Mouse (Mus musculus) CH12.LX (cell line): ENCODE measurements around the gene Spata2l. TPM values are rescaled to one million over a fixed set of nuclear protein-coding genes. Genes with fewer than 3 reads are reported as not detected.

Source experiments
- DNase-seq: peaks from one replicate; pipeline ENCODE4 v3.0.0-alpha.2; 2013; ENCODE audit errors: extremely low read depth
- H3K27ac ChIP-seq: 2 replicates; pipeline ENCODE4 v1.5.1; 2012; ENCODE audit warnings: low read depth, mild to moderate bottlenecking, control low read depth, moderate library complexity; ENCODE audit not compliant: insufficient read depth
- H3K27me3 ChIP-seq: replicated peaks from 2 replicates; pipeline ENCODE3; 2012; ENCODE audit warnings: inconsistent platforms
- H3K36me3 ChIP-seq, 2 experiments: replicated peaks in 1 of 2; 2 replicates each; pipeline versions ENCODE3 to v1.6.1; 2012; ENCODE audit warnings: inconsistent platforms in 1 of 2, low read length in 1 of 2, mild to moderate bottlenecking in 1 of 2, mixed read lengths in 1 of 2, moderate library complexity in 1 of 2; ENCODE audit not compliant: control insufficient read depth in 1 of 2, insufficient read depth in 1 of 2
- H3K4me1 ChIP-seq, 2 experiments: 2 replicates each; pipeline ENCODE4 v1.6.1; 2012; ENCODE audit warnings: inconsistent platforms in 1 of 2, moderate library complexity in 1 of 2; ENCODE audit not compliant: insufficient read depth in 2 of 2, control insufficient read depth in 1 of 2
- H3K4me2 ChIP-seq: 2 replicates; pipeline ENCODE4 v1.6.1; 2012; ENCODE audit warnings: low read depth, mild to moderate bottlenecking, control low read depth; ENCODE audit not compliant: poor library complexity, insufficient read depth, severe bottlenecking
- H3K4me3 ChIP-seq, 3 experiments: fragments of 150-350 bp in 1 of 3; sonication (generic) in 1 of 3; replicated peaks in 1 of 3; 2 replicates each; pipeline versions ENCODE3 to v1.5.1; 2011 to 2012; ENCODE audit warnings: low read depth in 2 of 3, low read length in 2 of 3, mild to moderate bottlenecking in 2 of 3, moderate library complexity in 2 of 3, control low read depth in 1 of 3, improper control_type of control experiment in 1 of 3, inconsistent platforms in 1 of 3, mixed read lengths in 1 of 3; ENCODE audit not compliant: poor library complexity in 1 of 3
- H3K79me2 ChIP-seq: replicated peaks from 2 replicates; pipeline ENCODE4 v1.6.1; 2012; ENCODE audit warnings: mild to moderate bottlenecking, moderate library complexity; ENCODE audit not compliant: control insufficient read depth, poor library complexity, insufficient read depth, severe bottlenecking; ENCODE audit errors: extremely low read depth
- H3K9ac ChIP-seq: 2 replicates; pipeline ENCODE4 v1.6.1; 2012; ENCODE audit warnings: low read depth, mild to moderate bottlenecking, control low read depth, moderate library complexity; ENCODE audit not compliant: insufficient read depth
- H3K9me3 ChIP-seq: replicated peaks from 2 replicates; pipeline ENCODE3; 2012; ENCODE audit warnings: low read length, inconsistent platforms, mixed read lengths
- BHLHE40 ChIP-seq: IDR thresholded peaks from 2 replicates; pipeline ENCODE4 v1.6.1; 2011; ENCODE audit warnings: mild to moderate bottlenecking, low read depth, low read length, improper control_type of control experiment
- CTCF ChIP-seq, 2 experiments: IDR thresholded peaks in 1 of 2; conservative IDR thresholded peaks in 1 of 2; 2 replicates each; pipeline ENCODE4 v1.5.1; 2011 to 2012; ENCODE audit warnings: low read depth in 2 of 2, low read length in 2 of 2, improper control_type of control experiment in 1 of 2, inconsistent platforms in 1 of 2, mild to moderate bottlenecking in 1 of 2, moderate library complexity in 1 of 2
- ELF1 ChIP-seq: IDR thresholded peaks from 2 replicates; pipeline ENCODE4 v1.6.1; 2014; ENCODE audit warnings: low read depth, mild to moderate bottlenecking, inconsistent platforms, low read length, improper control_type of control experiment
- HCFC1 ChIP-seq: IDR thresholded peaks from 2 replicates; pipeline ENCODE4 v1.6.1; 2012; ENCODE audit warnings: low read depth, mild to moderate bottlenecking, inconsistent platforms, low read length, improper control_type of control experiment
- IRF4 ChIP-seq: IDR thresholded peaks from 2 replicates; pipeline ENCODE4 v1.6.1; 2014; ENCODE audit warnings: low read depth, mild to moderate bottlenecking, inconsistent platforms, low read length, improper control_type of control experiment
- JUN ChIP-seq: IDR thresholded peaks from 2 replicates; pipeline ENCODE4 v1.6.1; 2011; ENCODE audit warnings: low read depth, mild to moderate bottlenecking, low read length, improper control_type of control experiment, moderate library complexity; ENCODE audit not compliant: insufficient read depth
- MEF2A ChIP-seq: IDR thresholded peaks from 2 replicates; pipeline ENCODE4 v1.6.1; 2014; ENCODE audit warnings: low read depth, mild to moderate bottlenecking, inconsistent platforms, low read length, improper control_type of control experiment, borderline replicate concordance
- POLR2AphosphoS2 ChIP-seq: IDR thresholded peaks from 2 replicates; pipeline ENCODE4 v1.6.1; 2011; ENCODE audit warnings: low read depth, low read length, improper control_type of control experiment
- RAD21 ChIP-seq: IDR thresholded peaks from 2 replicates; pipeline ENCODE4 v1.6.1; 2011; ENCODE audit warnings: low read depth, mild to moderate bottlenecking, low read length, improper control_type of control experiment, moderate library complexity
- SMC3 ChIP-seq: IDR thresholded peaks from 2 replicates; pipeline ENCODE4 v1.6.1; 2011; ENCODE audit warnings: low read depth, low read length, improper control_type of control experiment
- TCF12 ChIP-seq: IDR thresholded peaks from 2 replicates; pipeline ENCODE4 v1.6.1; 2014; ENCODE audit warnings: low read depth, mild to moderate bottlenecking, inconsistent platforms, low read length, improper control_type of control experiment
- ZKSCAN1 ChIP-seq: IDR thresholded peaks from 2 replicates; pipeline ENCODE4 v1.6.1; 2012; ENCODE audit warnings: low read depth, inconsistent platforms, low read length, improper control_type of control experiment, borderline replicate concordance
- ZNF384 ChIP-seq: IDR thresholded peaks from 2 replicates; pipeline ENCODE4 v1.6.1; 2012; ENCODE audit warnings: low read depth, low read length, improper control_type of control experiment, inconsistent platforms
- dilution Hi-C: fragments of 300-500 bp; cut with MboI; formaldehyde crosslinking; loops from 2 replicates; pipeline ENCODE4 v1.14.3; 2020; ENCODE audit warnings: low sequenced_read_pairs; ENCODE audit not compliant: extremely low pct_unique_long_range_greater_than_20kb, extremely low pct_ligation_motif_present
- in situ Hi-C: fragments of 300-500 bp; cut with MboI; formaldehyde crosslinking; loops from 3 replicates; pipeline ENCODE4 v1.14.3; 2019; ENCODE audit warnings: low sequenced_read_pairs, low pct_ligation_motif_present, low pct_unique_long_range_greater_than_20kb, mixed read lengths
- polyA plus RNA-seq: library from polyadenylated mRNA; unstranded; fragments of >175 nt; gene quantifications from 2 replicates; pipeline ENCODE4 v1.2.1, GENCODE M21; 2012; ENCODE audit warnings: low read depth; ENCODE audit not compliant: insufficient read length
- total RNA-seq, 2 experiments: library from RNA; depleted of rRNA; stranded (reverse); fragments of 300-350 nt in 1 of 2; fragments of >200 nt in 1 of 2; gene quantifications; 2 replicates each; pipeline ENCODE4 v1.2.3; 2012 to 2014

Gene Spata2l
- total and polyA plus RNA-seq, 3 experiments, result 0.63 to 2.3 (median 1.4) TPM

- Histone ChIP-seq H3K9ac (no peak overlapping the region), H3K4me1 (peaks cover 0 to 3% of the 10 kb centered on the region in 2 experiments; a peak in 2 of 4 replicates), H3K36me3 (no peaks in the 10 kb centered on the region), H3K4me2 (no peak overlapping the region), H3K27me3 (peaks cover 56% of the 10 kb centered on the region), H3K4me3 (no peak overlapping the region), H3K79me2 (no peaks in the 10 kb centered on the region), H3K9me3 (no peaks in the 10 kb centered on the region), H3K27ac (no peak overlapping the region)
- in situ Hi-C loops, result loop anchor here (5.0 to 10.0 kb wide), 2 partner anchors 33 to 356 kb away; partner anchors contain the start of gene Sult5a1
- no peak for DNase-seq
- dilution Hi-C loops, result no loop called here
- TF ChIP-seq POLR2AphosphoS2 (no peak), ZKSCAN1 (no peak), ZNF384 (peak; percentile 90), TCF12 (no peak), ELF1 (no peak), IRF4 (no peak; the same call in 1 of the 2 replicates), RAD21 (peak; percentile 45), JUN (no peak), SMC3 (peak; percentile 59), CTCF (conservative IDR thresholded peaks at IDR 0.05 in 1 of 2, IDR thresholded peaks at IDR 0.05 in 1 of 2; ENCODE audit: low read depth in 2 of 2, low read length in 2 of 2) (peak in 1 of 2 experiments; percentile 66; a peak in 2 of 4 replicates)
Observed at GRCm38 (mm10) chr8:123190678-123191077, 45.4 kb downstream of the Spata2l start.

GRCm38 (mm10) chr8:123188841-123189240, 47.2 kb downstream of the Spata2l start:
- Histone ChIP-seq H3K36me3 (no peaks in the 10 kb centered on the region), H3K27ac (no peak overlapping the region), H3K9ac (no peak overlapping the region), H3K9me3 (peaks cover 2% of the 10 kb centered on the region), H3K27me3 (peaks cover 54% of the 10 kb centered on the region), H3K4me1 (peaks cover 0 to 3% of the 10 kb centered on the region in 2 experiments; a peak in 2 of 4 replicates), H3K4me3 (no peak overlapping the region), H3K4me2 (no peak overlapping the region), H3K79me2 (no peaks in the 10 kb centered on the region)
- TF ChIP-seq MEF2A, result no peak
- no peak for DNase-seq
- in situ Hi-C loops (loop anchor here (5.0 kb wide), 1 partner anchor 77 kb away; no protein-coding TSS in a partner anchor), dilution Hi-C loops (no loop called here)

- H3K36me3 ChIP-seq, result no peaks in the 10 kb centered on the region
- no peak overlapping the region for H3K4me3 ChIP-seq
- H3K79me2 ChIP-seq, result no peaks in the 10 kb centered on the region
- no peak for DNase-seq
- H3K27me3 ChIP-seq, result peaks cover 55% of the 10 kb centered on the region
- no peak overlapping the region for H3K9ac ChIP-seq
- TF ChIP-seq BHLHE40, result no peak
- no peak for TF ChIP-seq CTCF (conservative IDR thresholded peaks at IDR 0.05 in 1 of 2, IDR thresholded peaks at IDR 0.05 in 1 of 2; ENCODE audit: low read depth in 2 of 2, low read length in 2 of 2)
- no peak for TF ChIP-seq HCFC1
- peaks cover 0 to 3% of the 10 kb centered on the region in 2 experiments; a peak in 2 of 4 replicates for H3K4me1 ChIP-seq
- no peak overlapping the region for H3K4me2 ChIP-seq
- dilution Hi-C loops, result no loop called here
- peaks cover 2% of the 10 kb centered on the region for H3K9me3 ChIP-seq
- H3K27ac ChIP-seq, result no peak overlapping the region
- in situ Hi-C loops, result loop anchor here (5.0 kb wide), 1 partner anchor 76 kb away; no protein-coding TSS in a partner anchor
Observed at GRCm38 (mm10) chr8:123188006-123188405, 48.0 kb downstream of the Spata2l start.
